Mouse (Mus musculus): ENCODE results near the gene Gm20721. TPM values are rescaled to one million over a fixed set of nuclear protein-coding genes. Genes with fewer than 3 reads are reported as not detected.

Gene Gm20721
- total RNA-seq, 1 experiment: 17.7 TPM

- H3K9me3 ChIP-seq (ENCODE audit: control insufficient read depth, insufficient read depth, low read depth, low read length): no peaks in the 10 kb centered on the region
- H3K27ac ChIP-seq (ENCODE audit: insufficient read depth, low read depth, low read length, poor library complexity, severe bottlenecking): no peak overlapping the region
- in situ Hi-C loops (cut with MboI; ENCODE audit: low sequenced_read_pairs in 2 of 2, unreplicated experiment in 2 of 2): loop anchor here in 1 of 2 experiments (25.0 kb wide), 2 partner anchors 362 to 587 kb away; no protein-coding TSS in a partner anchor
- H3K9ac ChIP-seq (ENCODE audit: insufficient read depth, low read depth, low read length, poor library complexity, severe bottlenecking): no peak overlapping the region
- peak overlapping the region; percentile 11 to 34; a peak in 2 of 4 replicates for H3K4me3 ChIP-seq (ENCODE audit: insufficient read depth in 1 of 2, low read depth in 1 of 2, low read length in 2 of 2, poor library complexity in 1 of 2, severe bottlenecking in 1 of 2)
- TF ChIP-seq ZC3H11A (IDR thresholded peaks at IDR 0.05; ENCODE audit: borderline replicate concordance, low read depth, low read length): no peak
- TF ChIP-seq CHD2 (IDR thresholded peaks at IDR 0.05; ENCODE audit: low read depth, low read length): no peak
- no peak for TF ChIP-seq HCFC1 (IDR thresholded peaks at IDR 0.05; ENCODE audit: borderline replicate concordance, insufficient read depth, low read length)
- no peak for TF ChIP-seq ZNF384 (IDR thresholded peaks at IDR 0.05; ENCODE audit: low read depth, low read length)
- H3K36me3 ChIP-seq (ENCODE audit: control insufficient read depth, insufficient read depth, low read length, poor library complexity, severe bottlenecking): no peaks in the 10 kb centered on the region; the same call in 1 of the 2 replicates
- no peaks in the 10 kb centered on the region for H3K4me1 ChIP-seq (ENCODE audit: control insufficient read depth in 2 of 2, insufficient read depth in 2 of 2, low read length in 2 of 2, poor library complexity in 1 of 2)
- no peak for DNase-seq (ENCODE audit: low read depth, low spot score)
Observed at GRCm38 (mm10) chr2:174300186-174300585, 46.3 kb downstream of the Gm20721 start.

GRCm38 (mm10) chr2:174299771-174300160, 46.7 kb downstream of the Gm20721 start:
- peak overlapping the region in 1 of 2 experiments; percentile 34; a peak in 3 of 4 replicates for H3K4me3 ChIP-seq (ENCODE audit: insufficient read depth in 1 of 2, low read depth in 1 of 2, low read length in 2 of 2, poor library complexity in 1 of 2, severe bottlenecking in 1 of 2)
- H3K4me1 ChIP-seq (ENCODE audit: control insufficient read depth in 2 of 2, insufficient read depth in 2 of 2, low read length in 2 of 2, poor library complexity in 1 of 2): no peaks in the 10 kb centered on the region
- H3K36me3 ChIP-seq (ENCODE audit: control insufficient read depth, insufficient read depth, low read length, poor library complexity, severe bottlenecking): no peaks in the 10 kb centered on the region; the same call in 1 of the 2 replicates
- H3K9ac ChIP-seq (ENCODE audit: insufficient read depth, low read depth, low read length, poor library complexity, severe bottlenecking): no peak overlapping the region
- no peak for DNase-seq (ENCODE audit: low read depth, low spot score)
- H3K27ac ChIP-seq (ENCODE audit: insufficient read depth, low read depth, low read length, poor library complexity, severe bottlenecking): no peak overlapping the region
- no peaks in the 10 kb centered on the region for H3K9me3 ChIP-seq (ENCODE audit: control insufficient read depth, insufficient read depth, low read depth, low read length)
- TF ChIP-seq HCFC1 (IDR thresholded peaks at IDR 0.05; ENCODE audit: borderline replicate concordance, insufficient read depth, low read length) (no peak), ZNF384 (IDR thresholded peaks at IDR 0.05; ENCODE audit: low read depth, low read length) (no peak), CHD2 (IDR thresholded peaks at IDR 0.05; ENCODE audit: low read depth, low read length) (no peak), MAFK (IDR thresholded peaks at IDR 0.05; ENCODE audit: insufficient read depth, low read depth, low read length) (no peak), ZC3H11A (IDR thresholded peaks at IDR 0.05; ENCODE audit: borderline replicate concordance, low read depth, low read length) (no peak)
- in situ Hi-C loops (cut with MboI; ENCODE audit: low sequenced_read_pairs in 2 of 2, unreplicated experiment in 2 of 2): loop anchor here (25.0 kb wide), 3 partner anchors 363 to 712 kb away; partner anchors contain the start of gene Ankrd60 (in 1 of the 2)

GRCm38 (mm10) chr2:174299091-174299770, 47.3 kb downstream of the Gm20721 start:
- peaks cover 3% of the 10 kb centered on the region; the same call in 1 of the 2 replicates for H3K36me3 ChIP-seq (ENCODE audit: control insufficient read depth, insufficient read depth, low read length, poor library complexity, severe bottlenecking)
- H3K4me1 ChIP-seq (ENCODE audit: control insufficient read depth in 2 of 2, insufficient read depth in 2 of 2, low read length in 2 of 2, poor library complexity in 1 of 2): no peaks in the 10 kb centered on the region
- no peaks in the 10 kb centered on the region for H3K9me3 ChIP-seq (ENCODE audit: control insufficient read depth, insufficient read depth, low read depth, low read length)
- H3K9ac ChIP-seq (ENCODE audit: insufficient read depth, low read depth, low read length, poor library complexity, severe bottlenecking): no peak overlapping the region
- TF ChIP-seq CHD2 (IDR thresholded peaks at IDR 0.05; ENCODE audit: low read depth, low read length): no peak
- no peak for TF ChIP-seq ZC3H11A (IDR thresholded peaks at IDR 0.05; ENCODE audit: borderline replicate concordance, low read depth, low read length)
- TF ChIP-seq ZNF384 (IDR thresholded peaks at IDR 0.05; ENCODE audit: low read depth, low read length): no peak
- no peak for TF ChIP-seq MAFK (IDR thresholded peaks at IDR 0.05; ENCODE audit: insufficient read depth, low read depth, low read length)
- no peak for TF ChIP-seq HCFC1 (IDR thresholded peaks at IDR 0.05; ENCODE audit: borderline replicate concordance, insufficient read depth, low read length)
- peak overlapping the region; percentile 16 to 33; a peak in 3 of 4 replicates for H3K4me3 ChIP-seq (ENCODE audit: insufficient read depth in 1 of 2, low read depth in 1 of 2, low read length in 2 of 2, poor library complexity in 1 of 2, severe bottlenecking in 1 of 2)
- in situ Hi-C loops (cut with MboI; ENCODE audit: low sequenced_read_pairs in 2 of 2, unreplicated experiment in 2 of 2): loop anchor here in 1 of 2 experiments (25.0 kb wide), 1 partner anchor 712 kb away; the partner anchor contains the start of gene Ankrd60
- no peak for DNase-seq (ENCODE audit: low read depth, low spot score)
- no peak overlapping the region for H3K27ac ChIP-seq (ENCODE audit: insufficient read depth, low read depth, low read length, poor library complexity, severe bottlenecking)

- TF ChIP-seq ZNF384 (IDR thresholded peaks at IDR 0.05; ENCODE audit: low read depth, low read length) (no peak), CHD2 (IDR thresholded peaks at IDR 0.05; ENCODE audit: low read depth, low read length) (no peak), MAFK (IDR thresholded peaks at IDR 0.05; ENCODE audit: insufficient read depth, low read depth, low read length) (no peak), ZC3H11A (IDR thresholded peaks at IDR 0.05; ENCODE audit: borderline replicate concordance, low read depth, low read length) (no peak), HCFC1 (IDR thresholded peaks at IDR 0.05; ENCODE audit: borderline replicate concordance, insufficient read depth, low read length) (no peak)
Observed at GRCm38 (mm10) chr2:174298471-174298870, 48.0 kb downstream of the Gm20721 start.

More at GRCm38 (mm10) chr2:174298471-174298870, 48.0 kb downstream of the Gm20721 start:
- H3K4me1 ChIP-seq (ENCODE audit: control insufficient read depth in 2 of 2, insufficient read depth in 2 of 2, low read length in 2 of 2, poor library complexity in 1 of 2): no peaks in the 10 kb centered on the region
- in situ Hi-C loops (cut with MboI; ENCODE audit: low sequenced_read_pairs in 2 of 2, unreplicated experiment in 2 of 2): loop anchor here in 1 of 2 experiments (25.0 kb wide), 1 partner anchor 711 kb away; the partner anchor contains the start of gene Ankrd60
- no peak for DNase-seq (ENCODE audit: low read depth, low spot score)
- no peaks in the 10 kb centered on the region for H3K9me3 ChIP-seq (ENCODE audit: control insufficient read depth, insufficient read depth, low read depth, low read length)
- no peak overlapping the region for H3K27ac ChIP-seq (ENCODE audit: insufficient read depth, low read depth, low read length, poor library complexity, severe bottlenecking)
- no peak overlapping the region for H3K9ac ChIP-seq (ENCODE audit: insufficient read depth, low read depth, low read length, poor library complexity, severe bottlenecking)
- H3K4me3 ChIP-seq (ENCODE audit: insufficient read depth in 1 of 2, low read depth in 1 of 2, low read length in 2 of 2, poor library complexity in 1 of 2, severe bottlenecking in 1 of 2): peak overlapping the region in 1 of 2 experiments; percentile 3; a peak in 2 of 4 replicates
- peaks cover 4% of the 10 kb centered on the region; the same call in 1 of the 2 replicates for H3K36me3 ChIP-seq (ENCODE audit: control insufficient read depth, insufficient read depth, low read length, poor library complexity, severe bottlenecking)

All from ES-E14 (cell line).